22 mouse cellular contexts compared by ENCODE assay signal in genomic region chr3:16816101-16816500, GRCm38 (mm10).
A peak's percentile ranks its signal among the peaks of the same experiment; 100 is the strongest.
DNase-seq lines count a peak whose midpoint lies in the region; ATAC-seq and TF ChIP-seq lines count a peak whose summit lies in the region.
"Had no signal": no experiment of that assay in that cellular context is flagged by ENCODE, and none has a peak within 500 bp of the region (broad histone marks: within the 10 kb centered on the region; RNA-seq: fewer than 3 reads in every experiment).

No protein-coding gene starts in this region.

- H3K9ac ChIP-seq in forebrain, postnatal 0 days = no peak overlapping the region
- no peak overlapping the region for H3K9ac ChIP-seq in forebrain, embryonic 13.5 days
- H3K9ac ChIP-seq in midbrain, embryonic 15.5 days = no peak overlapping the region
- H3K9ac ChIP-seq: forebrain, embryonic 12.5 days; limb, embryonic 12.5 days; liver, embryonic 12.5 days had no signal

- DNase-seq in forebrain, postnatal 0 days = peak; percentile 10
- peak; percentile 28 for DNase-seq in left cerebral cortex, adult 11 months (ENCODE audit: low spot score)
- no peak for DNase-seq in left cerebral cortex, postnatal 4 days
- peak; percentile 70 for DNase-seq in brain, adult 2 months (ENCODE audit: low read depth, low spot score)
- DNase-seq in lung, postnatal 14 days = no peak
- DNase-seq: adrenal gland, adult 2 months; cerebellum, adult 11 months; gastrocnemius, postnatal 25 days; heart, adult 2 months; heart, postnatal 36 days; kidney, adult 2 months; kidney, postnatal 10 days; lung, adult 2 months; lung, postnatal 36 days; thymus, postnatal 36 days had no signal

- no peaks in the 10 kb centered on the region for H3K36me3 ChIP-seq in forebrain, postnatal 0 days (ENCODE audit: insufficient read depth)
- H3K36me3 ChIP-seq in forebrain, embryonic 13.5 days (ENCODE audit: poor library complexity, severe bottlenecking) = no peaks in the 10 kb centered on the region
- no peaks in the 10 kb centered on the region for H3K36me3 ChIP-seq in midbrain, embryonic 15.5 days (replicated peaks)
- H3K36me3 ChIP-seq: embryonic facial prominence, embryonic 10.5 days; forebrain, embryonic 12.5 days; limb, embryonic 12.5 days; liver, embryonic 12.5 days had no signal

- no peak for ATAC-seq in forebrain, postnatal 0 days
- ATAC-seq in forebrain, embryonic 13.5 days = no peak
- ATAC-seq in midbrain, embryonic 15.5 days (replicated peaks) = no peak
- ATAC-seq: inflammation-experienced regulatory T-cells, adult 6 months; liver, embryonic 12.5 days had no signal

- H3K27me3 ChIP-seq in forebrain, postnatal 0 days (ENCODE audit: insufficient read depth, low read length) = no peaks in the 10 kb centered on the region
- H3K27me3 ChIP-seq in forebrain, embryonic 13.5 days = no peaks in the 10 kb centered on the region
- no peaks in the 10 kb centered on the region for H3K27me3 ChIP-seq in midbrain, embryonic 15.5 days (replicated peaks)
- H3K27me3 ChIP-seq: forebrain, embryonic 12.5 days; limb, embryonic 12.5 days; liver, embryonic 12.5 days had no signal

- 59% methylated on average over 3 of the region's 3 CpGs for WGBS in forebrain, postnatal 0 days
- whole genome bisulfite sequencing in forebrain, embryonic 13.5 days = 73% methylated on average over 3 of the region's 3 CpGs
- 63% methylated on average over 3 of the region's 3 CpGs for WGBS in midbrain, embryonic 15.5 days

- H3K4me3 ChIP-seq in forebrain, postnatal 0 days (ENCODE audit: low read depth, low read length) = no peak overlapping the region
- H3K4me3 ChIP-seq in forebrain, embryonic 13.5 days = no peak overlapping the region
- no peak overlapping the region for H3K4me3 ChIP-seq in midbrain, embryonic 15.5 days
- H3K4me3 ChIP-seq: embryonic facial prominence, embryonic 10.5 days; forebrain, embryonic 12.5 days; heart, adult 2 months; limb, embryonic 12.5 days; liver, embryonic 12.5 days had no signal

- H3K4me2 ChIP-seq in forebrain, postnatal 0 days (ENCODE audit: low read depth) = no peak overlapping the region
- H3K4me2 ChIP-seq in forebrain, embryonic 13.5 days = no peak overlapping the region
- H3K4me2 ChIP-seq in midbrain, embryonic 15.5 days = no peak overlapping the region
- H3K4me2 ChIP-seq: forebrain, embryonic 12.5 days; limb, embryonic 12.5 days; liver, embryonic 12.5 days had no signal

- no peaks in the 10 kb centered on the region for H3K9me3 ChIP-seq in forebrain, postnatal 0 days (ENCODE audit: low read length)
- H3K9me3 ChIP-seq in forebrain, embryonic 13.5 days (replicated peaks) = no peaks in the 10 kb centered on the region
- H3K9me3 ChIP-seq in midbrain, embryonic 15.5 days = no peaks in the 10 kb centered on the region
- H3K9me3 ChIP-seq: embryonic facial prominence, embryonic 10.5 days; forebrain, embryonic 12.5 days; limb, embryonic 12.5 days; liver, embryonic 12.5 days had no signal

- no peak for TF ChIP-seq CTCF in forebrain, postnatal 0 days (IDR thresholded peaks at IDR 0.05; ENCODE audit: low read depth)

- H3K27ac ChIP-seq in forebrain, postnatal 0 days (ENCODE audit: low read depth, low read length) = no peak overlapping the region
- H3K27ac ChIP-seq in forebrain, embryonic 13.5 days = no peak overlapping the region
- peak overlapping the region; percentile 50; the same call in 1 of the 2 replicates for H3K27ac ChIP-seq in midbrain, embryonic 15.5 days
- H3K27ac ChIP-seq: embryonic facial prominence, embryonic 10.5 days; forebrain, embryonic 12.5 days; heart, adult 2 months; limb, embryonic 12.5 days; liver, embryonic 12.5 days had no signal

- intact Hi-C loops in left cerebral cortex, postnatal 4 days (cut with DNase I) = loop anchor here (5.0 to 10.0 kb wide), 3 partner anchors 349 to 1009 kb away; no protein-coding TSS in a partner anchor

- peaks cover 6% of the 10 kb centered on the region for H3K4me1 ChIP-seq in forebrain, postnatal 0 days (ENCODE audit: insufficient read depth)
- H3K4me1 ChIP-seq in forebrain, embryonic 13.5 days = peaks cover 11% of the 10 kb centered on the region
- H3K4me1 ChIP-seq in midbrain, embryonic 15.5 days = peaks cover 12% of the 10 kb centered on the region
- H3K4me1 ChIP-seq: liver, embryonic 12.5 days had no signal

Comparison
In these comparisons a context has a peak if more than half of its experiments do, and no peak if none do; other contexts are left out.
1. DNase-seq: peak in forebrain, postnatal 0 days (single experiment), left cerebral cortex, adult 11 months (single experiment) and brain, adult 2 months (single experiment); none in left cerebral cortex, postnatal 4 days (single experiment) and lung, postnatal 14 days (single experiment).